Mouse (Mus musculus) midbrain, embryonic 12.5 days (tissue): Measurements from ENCODE around the gene Tpp1. TPM values are rescaled to one million over a fixed set of nuclear protein-coding genes. Genes with fewer than 3 reads are reported as not detected.
"Not testable (repeated sequence)": the region's sequence is repeated elsewhere in the genome, so short reads cannot be mapped to it uniquely, and the experiment has no call there.

Experiments
- ATAC-seq: fragments of 200-750 bp; cut with Nextera tagmentation; 2 replicates; pipeline ENCODE4 v1.8.0; 2017; ENCODE audit warnings: low read depth, moderate TSS enrichment, moderate library complexity; ENCODE audit not compliant: low FRiP score
- H3K27ac ChIP-seq: fragments of 300-500 bp; sonication (generic); replicated peaks from 2 replicates; pipeline ENCODE4 v1.5.1; 2016; ENCODE audit warnings: mild to moderate bottlenecking
- H3K27me3 ChIP-seq: fragments of 300-500 bp; sonication (generic); 2 replicates; pipeline ENCODE4 v1.6.1; 2016; ENCODE audit warnings: mild to moderate bottlenecking
- H3K36me3 ChIP-seq: fragments of 300-500 bp; sonication (generic); 2 replicates; pipeline ENCODE4 v1.6.1; 2016
- H3K4me1 ChIP-seq: fragments of 300-500 bp; sonication (generic); 2 replicates; pipeline ENCODE4 v1.6.1; 2016
- H3K4me2 ChIP-seq: fragments of 300-500 bp; sonication (generic); replicated peaks from 2 replicates; pipeline ENCODE4 v1.6.1; 2016; ENCODE audit warnings: mild to moderate bottlenecking, moderate library complexity
- H3K4me3 ChIP-seq: fragments of 300-500 bp; sonication (generic); 2 replicates; pipeline ENCODE4 v1.5.1; 2016; ENCODE audit warnings: mild to moderate bottlenecking
- H3K9ac ChIP-seq: fragments of 300-500 bp; sonication (generic); replicated peaks from 2 replicates; pipeline ENCODE4 v1.6.1; 2016; ENCODE audit warnings: mild to moderate bottlenecking, moderate library complexity
- H3K9me3 ChIP-seq: fragments of 300-500 bp; sonication (generic); 2 replicates; pipeline ENCODE4 v1.6.1; 2016; ENCODE audit warnings: mild to moderate bottlenecking
- WGBS: fragments of 180-500 bp; shearing (Covaris S2); methylation state at CpG from one replicate; pipeline ENCODE4 v1.1.7; 2016; 5-methylcytosine and 5-hydroxymethylcytosine counted together
- polyA plus RNA-seq: library from polyadenylated mRNA; unstranded; fragments of >200 nt; fragmentation: Nextera tagmentation; extraction: Ambion mirVana; gene quantifications from 2 replicates; pipeline ENCODE4 v1.2.1, GENCODE M21; 2016

Tpp1 gene
- polyA plus RNA-seq, 1 experiment from 2014 or later, result 44.4 TPM

DNA sequence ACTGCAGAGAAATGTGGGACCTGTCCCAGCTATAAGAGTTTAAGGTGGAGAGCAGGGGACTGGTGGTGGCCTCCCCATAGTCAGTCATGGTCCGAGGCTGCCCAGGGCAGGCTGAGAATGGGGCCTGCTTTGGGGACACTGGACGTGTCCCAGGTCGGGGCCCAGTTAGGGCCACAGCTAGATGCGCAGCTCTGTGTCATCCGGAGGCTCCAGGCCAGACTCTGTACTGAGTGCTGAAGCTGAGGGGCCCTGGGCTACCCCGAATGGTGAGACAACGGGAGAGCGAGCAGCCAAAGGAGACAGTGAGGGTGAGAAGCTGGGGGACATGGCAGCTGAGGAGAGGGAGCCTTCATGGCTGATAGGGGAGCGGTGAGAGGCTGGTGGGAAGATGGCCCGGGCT, 1.2 kb upstream of the Tpp1 start:
- Histone ChIP-seq H3K36me3 (peaks cover 61% of the 10 kb centered on the region), H3K9ac (no peak overlapping the region), H3K27ac (peak overlapping the region; percentile 43; the same call in 1 of the 2 replicates), H3K4me1 (peaks cover 14% of the 10 kb centered on the region), H3K9me3 (no peaks in the 10 kb centered on the region), H3K27me3 (no peaks in the 10 kb centered on the region), H3K4me2 (no peak overlapping the region), H3K4me3 (no peak overlapping the region)
- 91% methylated on average over 10 of the region's 10 CpGs for WGBS
- no peak for ATAC-seq

GRCm38 (mm10) chr7:105752716-105753115, 681 bp upstream of the Tpp1 start:
- Histone ChIP-seq H3K4me3 (no peak overlapping the region), H3K4me2 (no peak overlapping the region), H3K9me3 (no peaks in the 10 kb centered on the region), H3K27ac (peak overlapping the region; percentile 43; the same call in 1 of the 2 replicates), H3K36me3 (peaks cover 61% of the 10 kb centered on the region), H3K27me3 (no peaks in the 10 kb centered on the region), H3K9ac (no peak overlapping the region), H3K4me1 (peaks cover 14% of the 10 kb centered on the region)
- 92% methylated on average over 2 of the region's 2 CpGs for WGBS
- ATAC-seq, result peak; percentile 14; the same call in 1 of the 2 replicates

DNA sequence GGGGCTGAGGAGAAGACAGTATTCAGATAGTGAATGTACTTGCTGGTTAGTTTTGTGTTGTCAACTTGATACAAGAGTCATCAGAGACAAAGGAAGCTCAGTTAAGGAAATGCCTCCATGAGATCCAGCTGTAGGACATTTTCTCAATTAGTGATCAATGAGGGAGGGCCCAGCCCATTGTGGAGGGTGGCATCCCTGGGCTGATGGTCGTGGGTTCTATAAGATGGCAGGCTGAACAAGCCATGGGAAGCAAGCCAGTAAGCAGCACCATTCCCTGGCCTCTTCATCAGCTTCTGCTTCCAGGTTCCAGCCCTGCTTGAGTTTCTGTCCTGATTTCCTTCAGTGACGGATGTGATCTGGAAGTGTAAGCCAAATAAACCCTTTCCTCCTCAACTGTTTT, 4.3 kb downstream of the Tpp1 start:
- Histone ChIP-seq H3K36me3 (peaks cover 30% of the 10 kb centered on the region), H3K27me3 (no peaks in the 10 kb centered on the region), H3K4me3 (no peak overlapping the region), H3K9me3 (no peaks in the 10 kb centered on the region), H3K4me2 (no peak overlapping the region), H3K9ac (no peak overlapping the region), H3K4me1 (peaks cover 28% of the 10 kb centered on the region), H3K27ac (no peak overlapping the region)
- ATAC-seq, result no peak
- 80% methylated on average over 2 of the region's 2 CpGs for WGBS

- ATAC-seq, result peak; percentile 98
- Histone ChIP-seq H3K36me3 (peaks cover 63% of the 10 kb centered on the region), H3K27me3 (no peaks in the 10 kb centered on the region), H3K4me1 (peaks cover 15% of the 10 kb centered on the region), H3K9me3 (no peaks in the 10 kb centered on the region), H3K4me2 (peak within 1 kb of the TSS; percentile 91), H3K4me3 (peak within 1 kb of the TSS; percentile 98), H3K27ac (peak within 1 kb of the TSS; percentile 74), H3K9ac (peak within 1 kb of the TSS; percentile 96)
- under 1% methylated on average over 67 of the region's 67 CpGs for WGBS
Measured at GRCm38 (mm10) chr7:105743926-105744590, 8.0 kb downstream of the Tpp1 start, which contains the start of gene Taf10. TSS of gene Taf10 (minus strand) at chr7:105744361.

DNA sequence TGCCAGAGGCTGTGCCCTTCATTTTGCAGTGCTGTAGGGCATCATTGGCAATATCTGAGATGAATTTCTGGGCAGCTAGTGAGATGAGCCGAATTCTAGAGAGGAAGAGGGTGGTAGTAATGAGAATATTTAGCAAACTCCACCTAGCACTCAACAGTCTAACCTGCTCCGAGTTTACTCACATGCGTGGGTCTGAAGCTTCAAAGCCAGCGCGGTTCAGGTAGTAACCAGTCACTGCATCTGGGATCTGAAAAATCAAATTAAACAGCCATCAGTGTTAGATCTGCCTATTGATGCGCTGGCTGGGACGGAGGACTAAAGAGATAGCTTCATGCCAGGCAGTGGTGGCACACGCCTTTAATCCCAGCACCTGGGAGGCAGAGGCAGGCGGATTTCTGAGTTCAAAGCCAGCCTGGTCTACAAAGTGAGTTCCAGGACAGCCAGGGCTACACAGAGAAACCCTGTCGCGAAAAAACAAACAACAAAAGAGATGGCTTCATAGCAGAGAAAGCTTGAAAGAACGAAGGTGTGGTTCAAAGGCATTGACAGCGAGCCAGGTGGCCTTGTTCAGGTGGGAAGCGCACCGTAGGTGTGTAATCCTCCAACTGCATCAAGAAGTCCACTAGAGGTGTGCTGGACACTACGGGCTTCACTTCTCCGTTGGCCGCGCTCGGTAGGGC, 8.6 kb downstream of the Tpp1 start:
- ATAC-seq, result not testable (repeated sequence)

GRCm38 (mm10) chr7:105742539-105743215, 9.4 kb downstream of the Tpp1 start:
- 88% methylated on average over 7 of the region's 7 CpGs for WGBS
- peaks cover 52% of the 10 kb centered on the region for H3K36me3 ChIP-seq
- H3K4me1 ChIP-seq, result peaks cover 28% of the 10 kb centered on the region
- H3K4me2 ChIP-seq, result peak overlapping the region; percentile 91
- H3K27me3 ChIP-seq, ATAC-seq, H3K27ac ChIP-seq, H3K9me3 ChIP-seq, H3K9ac ChIP-seq: not testable (repeated sequence)
- peak overlapping the region; percentile 98; the same call in 1 of the 2 replicates for H3K4me3 ChIP-seq

More for the DNA sequence above, 8.6 kb downstream of the Tpp1 start:
- peaks cover 59% of the 10 kb centered on the region for H3K36me3 ChIP-seq
- peak overlapping the region; percentile 96 for H3K9ac ChIP-seq
- peaks cover 21% of the 10 kb centered on the region for H3K4me1 ChIP-seq
- WGBS, result 35% methylated on average over 20 of the region's 20 CpGs
- not testable (repeated sequence) for H3K9me3 ChIP-seq, H3K27me3 ChIP-seq
- peak overlapping the region; percentile 74; the same call in 1 of the 2 replicates for H3K27ac ChIP-seq
- peak overlapping the region; percentile 91 for H3K4me2 ChIP-seq
- H3K4me3 ChIP-seq, result peak overlapping the region; percentile 98

- H3K4me3 ChIP-seq, result no peak overlapping the region
- no peak overlapping the region for H3K4me2 ChIP-seq
- H3K9ac ChIP-seq, result no peak overlapping the region
- H3K4me1 ChIP-seq, result peaks cover 34% of the 10 kb centered on the region
- H3K9me3 ChIP-seq, result no peaks in the 10 kb centered on the region
- H3K27ac ChIP-seq, result no peak overlapping the region
- peaks cover 47% of the 10 kb centered on the region for H3K36me3 ChIP-seq
- 93% methylated on average over 9 of the region's 9 CpGs for WGBS
- no peaks in the 10 kb centered on the region for H3K27me3 ChIP-seq
- ATAC-seq, result no peak
Measured at GRCm38 (mm10) chr7:105741978-105742377, 10.1 kb downstream of the Tpp1 start.

- Histone ChIP-seq H3K4me3 (no peak overlapping the region), H3K27me3 (no peaks in the 10 kb centered on the region), H3K27ac (no peak overlapping the region), H3K36me3 (peaks cover 37% of the 10 kb centered on the region), H3K9ac (no peak overlapping the region), H3K4me1 (peaks cover 35% of the 10 kb centered on the region), H3K4me2 (no peak overlapping the region), H3K9me3 (no peaks in the 10 kb centered on the region)
- no peak for ATAC-seq
- 92% methylated on average over 6 of the region's 6 CpGs for WGBS
Measured at GRCm38 (mm10) chr7:105740851-105741250, 11.2 kb downstream of the Tpp1 start.

GRCm38 (mm10) chr7:105740089-105740795, 11.8 kb downstream of the Tpp1 start:
- Histone ChIP-seq H3K27me3 (no peaks in the 10 kb centered on the region), H3K36me3 (peaks cover 37% of the 10 kb centered on the region), H3K4me1 (peaks cover 39% of the 10 kb centered on the region), H3K4me2 (no peak overlapping the region), H3K9me3 (no peaks in the 10 kb centered on the region), H3K4me3 (no peak overlapping the region), H3K9ac (no peak overlapping the region), H3K27ac (no peak overlapping the region)
- 90% methylated on average over 13 of the region's 13 CpGs for WGBS
- ATAC-seq, result no peak

DNA sequence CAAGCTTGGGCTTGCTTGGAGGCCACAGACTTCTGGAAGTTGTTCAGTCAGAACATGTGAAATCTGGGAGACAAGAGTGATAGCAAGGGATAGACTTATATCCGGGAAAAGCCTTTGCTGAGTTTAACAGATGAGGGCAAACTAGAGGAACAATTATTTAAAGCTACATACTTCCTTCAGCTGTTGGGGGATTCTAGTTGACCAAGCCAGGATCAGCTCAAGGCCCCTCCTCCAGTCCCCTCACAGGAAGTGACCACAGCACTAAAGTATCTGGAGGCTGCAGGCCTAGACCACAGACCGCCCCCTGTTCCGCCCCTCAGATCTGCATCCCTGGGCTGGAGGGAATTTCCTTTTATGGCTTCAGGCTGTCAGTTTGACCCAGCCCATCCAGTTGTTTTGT, 13.1 kb downstream of the Tpp1 start:
- 44% methylated on average over 3 of the region's 3 CpGs for WGBS
- H3K4me2 ChIP-seq, result no peak overlapping the region

DNA sequence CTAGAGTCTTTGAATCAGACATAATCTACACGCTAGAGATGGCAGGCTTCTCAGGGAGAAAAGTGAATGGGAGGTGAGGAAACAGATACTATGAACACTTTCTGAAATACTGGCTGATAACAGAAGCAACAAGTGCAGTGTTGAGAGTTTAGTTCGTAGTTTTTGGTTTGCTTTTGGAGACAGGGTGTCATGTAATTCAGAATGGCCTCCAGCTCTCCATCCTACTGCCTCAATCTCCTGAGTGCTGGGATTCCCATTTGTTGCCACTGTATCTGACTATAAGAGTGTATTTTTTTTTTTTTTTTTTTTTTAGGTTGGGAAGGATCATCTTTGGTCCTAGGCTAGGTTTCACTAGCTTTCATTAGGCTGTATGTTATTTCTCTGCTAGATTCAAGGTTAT, 13.7 kb downstream of the Tpp1 start:
- H3K9ac ChIP-seq, result no peak overlapping the region
- H3K4me1 ChIP-seq, result peaks cover 29% of the 10 kb centered on the region
- no peak overlapping the region for H3K4me3 ChIP-seq
- H3K27ac ChIP-seq, result no peak overlapping the region
- ATAC-seq, result no peak
- H3K36me3 ChIP-seq, result peaks cover 53% of the 10 kb centered on the region
- no peaks in the 10 kb centered on the region for H3K9me3 ChIP-seq
- H3K4me2 ChIP-seq, result no peak overlapping the region
- H3K27me3 ChIP-seq, result no peaks in the 10 kb centered on the region
- 84% methylated on average over 2 of the region's 2 CpGs for WGBS

More for the DNA sequence above, 13.1 kb downstream of the Tpp1 start:
- Histone ChIP-seq H3K27me3 (no peaks in the 10 kb centered on the region), H3K4me3 (no peak overlapping the region), H3K36me3 (peaks cover 46% of the 10 kb centered on the region), H3K4me1 (peaks cover 35% of the 10 kb centered on the region), H3K9ac (no peak overlapping the region), H3K27ac (no peak overlapping the region), H3K9me3 (no peaks in the 10 kb centered on the region)
- ATAC-seq, result no peak
